Mouse (Mus musculus) left cerebral cortex, postnatal 14 days (tissue): ENCODE data around the gene Lrrc75b. TPM values are rescaled to one million over a fixed set of nuclear protein-coding genes. Genes with fewer than 3 reads are reported as not detected.

Source experiments
- DNase-seq, 2 experiments: peaks; one replicate each; pipeline ENCODE4 v3.0.0; 2021 to 2022; ENCODE audit warnings: low spot score in 2 of 2, mixed read lengths in 1 of 2
- intact Hi-C: fragments of 180-260 bp; cut with DNase I; formaldehyde crosslinking; loops from one replicate; pipeline ENCODE4 v1.15.1; 2025
- long read RNA-seq, 2 experiments: library from polyadenylated mRNA; stranded (forward); transcript quantifications; one replicate each; pipeline ENCODE4 v2.0.0; 2021
- total RNA-seq, 2 experiments: library from RNA; stranded (reverse); gene quantifications; 2 replicates each; pipeline ENCODE4 v1.2.3; 2021

The Lrrc75b gene
- total RNA-seq = 10 to 100 TPM; 10.0 to 11.4 TPM
- long read RNA-seq, experiment 1, full-length matches to known transcripts = 3 of 4 reads
- long read RNA-seq, experiment 1, partial matches to known transcripts = 1 of 4 reads
- long read RNA-seq, experiment 1, other reads (novel, unspliced or antisense) = 0 of 4 reads
- long read RNA-seq, experiment 2, full-length matches to known transcripts = 3 of 4 reads
- long read RNA-seq, experiment 2, partial matches to known transcripts = 1 of 4 reads
- long read RNA-seq, experiment 2, other reads (novel, unspliced or antisense) = 0 of 4 reads

- intact Hi-C loops = no loop called here
Observed at GRCm38 (mm10) chr10:75559676-75560548, at the start of gene Lrrc75b. Gene Lrrc75b (minus strand): TSS chr10:75560330.

GRCm38 (mm10) chr10:75608975-75609374, 48.8 kb upstream of the Lrrc75b start:
- intact Hi-C loops = no loop called here
- no peak for DNase-seq

More at GRCm38 (mm10) chr10:75559676-75560548, at the start of gene Lrrc75b:
- DNase-seq = peak; percentile 28 to 32

GRCm38 (mm10) chr10:75607253-75607652, 47.1 kb upstream of the Lrrc75b start:
- DNase-seq = no peak
- intact Hi-C loops = no loop called here

GRCm38 (mm10) chr10:75605162-75605846, 45.2 kb upstream of the Lrrc75b start:
- intact Hi-C loops = no loop called here
- DNase-seq = no peak

DNA sequence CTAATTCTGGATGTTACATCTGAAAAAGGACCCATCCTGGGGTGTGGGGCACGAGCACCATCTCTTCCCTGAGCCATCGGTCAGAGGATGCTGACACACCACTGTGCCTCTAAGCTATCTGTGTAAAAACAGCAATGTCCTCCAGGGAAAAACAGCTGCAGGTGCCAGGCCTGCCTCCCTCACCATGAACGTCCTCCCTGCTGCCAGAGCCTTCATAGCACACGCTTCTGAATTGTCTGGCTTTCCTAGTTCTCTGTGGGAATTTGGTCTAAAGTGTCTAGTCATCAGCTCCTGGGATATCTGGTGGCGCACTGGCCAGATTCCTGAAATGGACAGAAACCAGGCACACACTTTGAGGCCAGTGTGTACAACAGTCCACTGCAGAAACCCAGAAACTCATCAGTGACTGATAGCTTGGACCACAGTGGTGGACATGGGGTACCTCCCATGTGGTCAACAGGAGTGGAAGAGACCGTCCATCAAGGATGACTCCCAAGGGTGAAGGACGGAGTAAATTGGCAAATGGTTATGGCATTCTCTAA, 40.1 kb upstream of the Lrrc75b start:
- intact Hi-C loops = no loop called here
- DNase-seq = no peak

GRCm38 (mm10) chr10:75595981-75596380, 35.9 kb upstream of the Lrrc75b start:
- DNase-seq = no peak
- intact Hi-C loops = no loop called here

DNA sequence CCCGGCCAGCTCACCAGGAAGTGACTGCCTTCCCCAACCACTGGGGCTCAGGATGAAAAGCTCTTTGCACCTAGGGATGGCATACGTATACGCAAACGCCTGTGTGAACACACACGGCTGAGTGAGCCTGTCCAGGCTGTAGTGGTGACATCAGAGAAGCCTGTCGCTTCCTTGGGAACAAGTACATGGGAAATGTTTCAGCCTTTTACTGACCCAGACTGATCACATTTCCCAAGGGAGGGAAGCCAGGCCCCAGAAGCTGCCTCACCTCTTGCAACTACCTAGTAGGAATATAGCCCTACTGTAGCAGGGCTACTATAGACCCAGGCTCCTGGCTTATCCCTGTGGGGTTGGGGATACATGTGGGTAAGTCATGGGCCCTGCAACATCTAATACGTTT, 32.5 kb upstream of the Lrrc75b start:
- intact Hi-C loops = no loop called here
- no peak for DNase-seq

- intact Hi-C loops = no loop called here
- DNase-seq = peak; percentile 20 to 24
Observed at GRCm38 (mm10) chr10:75591211-75591894, 31.2 kb upstream of the Lrrc75b start.

DNA sequence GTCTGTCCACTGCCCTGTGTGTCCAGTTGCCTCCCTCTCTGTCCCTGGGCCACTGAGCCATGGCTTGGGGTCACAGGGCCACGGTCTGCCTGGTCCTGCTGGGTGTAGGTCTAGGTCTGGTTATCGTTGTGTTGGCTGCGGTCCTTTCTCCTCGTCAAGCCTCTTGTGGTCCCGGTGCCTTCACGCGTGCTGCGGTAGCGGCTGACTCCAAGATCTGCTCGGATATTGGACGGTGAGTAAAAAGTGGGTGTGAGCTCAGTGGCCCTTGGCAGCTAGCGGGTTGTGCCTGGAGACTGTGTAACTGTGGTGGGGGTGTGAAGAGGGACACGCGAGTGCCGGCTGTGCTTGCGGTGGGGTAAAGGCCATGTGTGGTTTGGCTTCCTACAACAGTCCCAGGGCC, 29.5 kb upstream of the Lrrc75b start:
- intact Hi-C loops = loop anchor here (5.0 to 10.0 kb wide), 3 partner anchors 115 to 363 kb away; partner anchors contain the start of gene Gm5134
- no peak for DNase-seq

DNA sequence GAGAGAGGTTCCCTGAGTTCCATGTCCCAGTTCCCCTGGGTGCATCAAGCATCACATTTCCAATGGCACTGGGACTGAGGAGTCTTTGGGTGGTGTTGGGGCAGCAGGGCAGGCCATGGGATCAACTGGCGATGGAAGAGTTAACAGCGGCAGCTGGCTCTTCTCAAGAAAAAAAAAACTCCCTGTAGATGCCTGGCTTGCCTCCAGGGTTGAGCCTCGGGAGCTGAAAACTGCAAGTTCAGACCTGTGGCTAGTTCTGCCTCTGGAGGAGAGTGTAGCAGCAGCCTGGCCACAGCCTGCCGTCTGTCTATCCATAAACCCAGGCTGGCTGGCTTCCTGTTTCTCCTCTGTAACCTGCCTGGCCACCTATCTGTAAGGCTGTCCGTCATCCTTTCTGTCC, 29.0 kb upstream of the Lrrc75b start, which contains the start of gene Ggt5:
Ggt5 (plus strand) TSS at position 212 of the 400 bp plus-strand sequence.
- intact Hi-C loops = loop anchor here (5.0 to 10.0 kb wide), 3 partner anchors 116 to 363 kb away; partner anchors contain the start of gene Gm5134
- DNase-seq = peak; percentile 25 to 40

- DNase-seq = no peak
- intact Hi-C loops = loop anchor here (5.0 to 10.0 kb wide), 3 partner anchors 116 to 364 kb away; partner anchors contain the start of gene Gm5134
Observed at GRCm38 (mm10) chr10:75588336-75588735, 28.2 kb upstream of the Lrrc75b start.

GRCm38 (mm10) chr10:75587781-75588180, 27.7 kb upstream of the Lrrc75b start:
- DNase-seq = no peak
- intact Hi-C loops = loop anchor here (2.0 to 10.0 kb wide), 4 partner anchors 47 to 365 kb away; partner anchors contain the start of gene Gm5134

- intact Hi-C loops = loop anchor here (1.0 to 10.0 kb wide), 5 partner anchors 48 to 366 kb away; partner anchors contain the start of gene Gm5134
- no peak for DNase-seq
Observed at GRCm38 (mm10) chr10:75586553-75586879, 26.4 kb upstream of the Lrrc75b start.

GRCm38 (mm10) chr10:75585876-75586552, 25.9 kb upstream of the Lrrc75b start:
- DNase-seq = peak; percentile 93 to 94
- intact Hi-C loops = loop anchor here (1.0 to 10.0 kb wide), 5 partner anchors 49 to 366 kb away; partner anchors contain the start of gene Gm5134

DNA sequence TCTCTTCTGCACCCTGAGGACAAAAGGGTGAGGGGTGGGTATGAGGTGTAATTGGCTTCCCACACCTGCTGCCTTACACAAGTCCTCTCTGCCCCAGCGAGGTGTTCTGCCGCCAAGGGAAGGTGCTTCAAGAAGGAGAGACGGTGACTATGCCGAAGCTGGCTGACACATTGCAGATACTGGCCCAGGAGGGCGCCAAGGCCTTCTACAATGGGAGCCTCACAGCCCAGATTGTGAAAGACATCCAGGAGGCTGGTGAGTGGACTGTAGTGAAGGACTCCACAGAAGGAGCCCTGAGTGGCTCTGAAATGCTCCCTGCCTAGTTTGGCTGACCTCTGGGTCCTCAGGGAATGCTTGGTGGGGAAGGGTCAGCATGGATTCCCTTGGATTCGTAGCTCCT, 19.0 kb upstream of the Lrrc75b start:
- no peak for DNase-seq
- intact Hi-C loops = no loop called here

DNA sequence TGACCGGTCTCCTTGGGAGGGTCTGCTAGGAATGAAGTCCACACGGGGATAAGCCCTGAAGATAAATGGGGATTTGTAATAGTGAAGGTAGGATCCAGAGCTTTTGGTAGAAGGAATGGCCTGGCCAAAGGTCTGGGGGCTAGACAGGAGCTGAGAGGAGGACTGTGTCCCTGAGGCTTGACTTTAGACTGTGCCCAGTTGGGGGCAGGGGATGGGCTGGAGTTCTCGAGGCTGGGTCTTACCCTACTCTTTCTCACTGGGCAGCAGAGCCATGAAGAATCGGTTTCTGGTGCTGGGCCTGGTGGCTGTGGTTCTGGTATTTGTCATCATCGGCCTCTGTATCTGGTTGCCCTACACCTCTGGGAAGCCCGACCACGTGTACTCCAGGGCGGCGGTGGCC, 13.8 kb upstream of the Lrrc75b start:
- no peak for DNase-seq
- intact Hi-C loops = no loop called here

GRCm38 (mm10) chr10:75573181-75573580, 13.1 kb upstream of the Lrrc75b start:
- no peak for DNase-seq
- intact Hi-C loops = no loop called here

- no peak for DNase-seq
- intact Hi-C loops = no loop called here
Observed at GRCm38 (mm10) chr10:75571937-75572336, 11.8 kb upstream of the Lrrc75b start.
